Mouse (Mus musculus): Measurements from ENCODE around the gene Znhit1. TPM values are rescaled to one million over a fixed set of nuclear protein-coding genes. Genes with fewer than 3 reads are reported as not detected.

The Znhit1 gene
- 131 and 132 TPM in 2 replicates for polyA plus RNA-seq (2015; fragmentation: Nextera tagmentation; extraction: Ambion mirVana)

DNA sequence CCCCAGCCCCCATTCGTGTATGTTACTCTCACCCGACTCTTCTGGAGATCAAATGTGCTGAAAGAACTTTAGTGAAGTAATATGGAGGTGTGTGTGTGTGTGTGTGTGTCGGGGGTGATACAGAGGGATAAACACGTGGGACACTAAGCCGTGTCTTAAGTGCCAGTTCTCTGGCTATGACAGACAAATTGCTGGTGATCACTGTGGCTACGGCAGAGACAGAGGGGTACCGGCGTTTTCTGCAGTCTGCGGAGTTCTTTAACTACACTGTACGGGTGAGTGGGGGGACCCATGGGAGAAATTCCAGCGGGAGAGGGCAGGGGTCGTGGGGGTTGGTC lies at the start of gene Znhit1:
Gene Znhit1 (minus strand): TSS at position 88 of the 338 bp plus-strand sequence.
- 4% methylated on average over 12 of the region's 12 CpGs for WGBS
- Histone ChIP-seq H3K36me3 (replicated peaks) (peaks cover 36% of the 10 kb centered on the region), H3K27ac (peak within 1 kb of the TSS; percentile 96), H3K9me3 (no peaks in the 10 kb centered on the region), H3K4me3 (peak within 1 kb of the TSS; percentile 98), H3K9ac (peak within 1 kb of the TSS; percentile 100), H3K4me2 (peak within 1 kb of the TSS; percentile 90), H3K4me1 (peaks cover 22% of the 10 kb centered on the region), H3K27me3 (replicated peaks) (no peaks in the 10 kb centered on the region)
- 0 out of 2 replicates have a peak, but pooled peaks have one; percentile 4 for ATAC-seq (replicated peaks)

DNA sequence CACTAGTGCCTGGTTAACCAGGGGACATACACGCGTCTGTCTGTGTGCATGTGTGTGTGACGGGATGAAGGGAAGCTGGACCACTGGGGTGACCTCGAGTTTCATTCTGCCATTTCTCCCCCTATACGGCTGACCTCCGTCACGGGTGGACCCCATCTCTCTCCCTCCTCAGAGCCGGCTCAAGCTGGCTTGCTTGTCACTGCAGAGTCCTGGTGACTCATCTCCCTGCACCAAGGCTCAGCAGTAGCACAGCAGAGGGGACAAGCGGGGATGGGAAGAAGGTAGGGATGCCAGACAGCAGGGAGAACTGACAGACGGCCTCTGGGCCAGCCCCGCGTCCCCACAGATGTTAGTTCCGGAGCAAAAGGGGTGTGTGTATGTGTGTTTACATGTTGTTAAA lies 48.4 kb upstream of the Znhit1 start:
- no peak for ATAC-seq (replicated peaks)
- Histone ChIP-seq H3K4me2 (no peak overlapping the region), H3K36me3 (replicated peaks) (peaks cover 26% of the 10 kb centered on the region; the same call in 1 of the 2 replicates), H3K27ac (no peak overlapping the region), H3K4me3 (no peak overlapping the region), H3K4me1 (peaks cover 14% of the 10 kb centered on the region), H3K27me3 (replicated peaks) (peaks cover 5% of the 10 kb centered on the region; the same call in 1 of the 2 replicates), H3K9me3 (no peaks in the 10 kb centered on the region), H3K9ac (no peak overlapping the region)
- 87% methylated on average over 13 of the region's 13 CpGs for WGBS

DNA sequence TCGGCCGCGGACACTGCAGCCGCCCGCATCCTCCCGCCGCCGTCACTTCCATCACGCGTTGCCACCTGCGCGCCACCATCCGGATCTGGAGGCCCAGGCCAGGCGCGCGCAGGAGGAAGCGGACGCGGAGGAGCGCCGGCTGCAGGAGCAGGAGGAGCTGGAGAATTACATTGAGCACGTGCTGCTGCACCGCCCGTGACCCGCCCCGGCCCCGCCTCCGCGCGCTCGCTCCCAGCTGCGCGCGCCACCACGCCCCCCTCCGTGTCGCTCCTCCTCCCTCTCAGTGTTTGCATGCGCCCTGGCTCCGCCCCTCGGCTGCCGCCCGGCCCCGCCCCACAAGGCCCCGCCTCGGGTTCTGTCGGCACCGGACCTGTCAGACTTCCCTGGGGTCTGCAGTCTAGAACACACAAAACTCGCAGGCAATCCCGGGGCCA lies 44.8 kb upstream of the Znhit1 start:
- ATAC-seq (replicated peaks): peak; percentile 59
- peaks cover 39% of the 10 kb centered on the region for H3K4me1 ChIP-seq
- H3K27ac ChIP-seq: peak overlapping the region; percentile 51
- peak overlapping the region; percentile 51 for H3K9ac ChIP-seq
- peaks cover 10% of the 10 kb centered on the region; the same call in 1 of the 2 replicates for H3K36me3 ChIP-seq (replicated peaks)
- H3K4me2 ChIP-seq: peak overlapping the region; percentile 92
- H3K9me3 ChIP-seq: no peaks in the 10 kb centered on the region
- peaks cover 28% of the 10 kb centered on the region for H3K27me3 ChIP-seq (replicated peaks)
- H3K4me3 ChIP-seq: peak overlapping the region; percentile 57
- under 1% methylated on average over 46 of the region's 49 CpGs for WGBS

DNA sequence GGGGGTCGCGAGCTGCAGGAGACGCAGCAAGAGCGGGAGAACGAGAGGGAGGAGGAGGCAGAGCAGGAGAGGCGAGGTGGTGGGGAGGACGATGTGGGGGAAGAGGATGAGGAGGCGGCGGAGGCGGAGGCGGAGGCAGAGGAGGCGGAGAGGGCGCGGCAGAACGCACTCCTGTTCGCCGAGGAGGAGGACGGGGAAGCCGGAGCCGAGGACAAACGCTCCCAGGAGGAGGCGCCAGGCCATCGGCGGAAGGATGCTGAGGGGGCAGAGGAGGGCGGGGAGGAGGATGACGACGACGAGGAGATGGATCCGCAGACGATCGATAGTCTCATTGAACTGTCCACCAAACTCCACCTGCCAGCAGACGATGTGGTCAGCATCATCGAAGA lies 44.2 kb upstream of the Znhit1 start:
- ATAC-seq (replicated peaks): peak; percentile 7; the same call in 1 of the 2 replicates
- Histone ChIP-seq H3K4me2 (peak overlapping the region; percentile 92), H3K27ac (peak overlapping the region; percentile 51; the same call in 1 of the 2 replicates), H3K9ac (peak overlapping the region; percentile 51), H3K4me1 (peaks cover 39% of the 10 kb centered on the region), H3K4me3 (peak overlapping the region; percentile 57), H3K36me3 (replicated peaks) (peaks cover 8% of the 10 kb centered on the region; the same call in 1 of the 2 replicates), H3K9me3 (no peaks in the 10 kb centered on the region), H3K27me3 (replicated peaks) (peaks cover 31% of the 10 kb centered on the region)
- WGBS: under 1% methylated on average over 33 of the region's 33 CpGs

- no peak for ATAC-seq (replicated peaks)
- peak overlapping the region; percentile 92 for H3K4me2 ChIP-seq
- peak overlapping the region; percentile 51 for H3K9ac ChIP-seq
- H3K36me3 ChIP-seq (replicated peaks): peaks cover 2% of the 10 kb centered on the region; the same call in 1 of the 2 replicates
- peaks cover 39% of the 10 kb centered on the region for H3K4me1 ChIP-seq
- H3K9me3 ChIP-seq: no peaks in the 10 kb centered on the region
- 0 out of 2 replicates have a peak overlapping the region, but pooled peaks have one; percentile 51 for H3K27ac ChIP-seq
- peak overlapping the region; percentile 57 for H3K4me3 ChIP-seq
- peaks cover 38% of the 10 kb centered on the region for H3K27me3 ChIP-seq (replicated peaks)
- WGBS: under 1% methylated on average over 78 of the region's 78 CpGs
Measured at GRCm38 (mm10) chr5:137031076-137032032, 43.5 kb upstream of the Znhit1 start.

- H3K4me1 ChIP-seq: peaks cover 42% of the 10 kb centered on the region
- peak overlapping the region; percentile 57 for H3K4me3 ChIP-seq
- 8% methylated on average over 22 of the region's 22 CpGs for WGBS
- H3K9me3 ChIP-seq: no peaks in the 10 kb centered on the region
- no peaks in the 10 kb centered on the region for H3K36me3 ChIP-seq (replicated peaks)
- ATAC-seq (replicated peaks): 0 out of 2 replicates have a peak, but pooled peaks have one; percentile 0
- peak overlapping the region; percentile 51 for H3K9ac ChIP-seq
- no peak overlapping the region for H3K27ac ChIP-seq
- peak overlapping the region; percentile 92 for H3K4me2 ChIP-seq
- H3K27me3 ChIP-seq (replicated peaks): peaks cover 48% of the 10 kb centered on the region
Measured at GRCm38 (mm10) chr5:137030416-137030810, 42.6 kb upstream of the Znhit1 start.

- peak overlapping the region; percentile 62 for H3K27ac ChIP-seq
- under 1% methylated on average over 52 of the region's 52 CpGs for WGBS
- H3K36me3 ChIP-seq (replicated peaks): no peaks in the 10 kb centered on the region
- H3K9ac ChIP-seq: peak overlapping the region; percentile 51
- ATAC-seq (replicated peaks): peak; percentile 78
- peak overlapping the region; percentile 92 for H3K4me2 ChIP-seq
- peak overlapping the region; percentile 57 for H3K4me3 ChIP-seq
- H3K27me3 ChIP-seq (replicated peaks): peaks cover 51% of the 10 kb centered on the region
- peaks cover 48% of the 10 kb centered on the region for H3K4me1 ChIP-seq
- H3K9me3 ChIP-seq: no peaks in the 10 kb centered on the region
Measured at GRCm38 (mm10) chr5:137029643-137030415, 42.0 kb upstream of the Znhit1 start.

GRCm38 (mm10) chr5:137029273-137029585 lies 41.4 kb upstream of the Znhit1 start:
- Histone ChIP-seq H3K36me3 (replicated peaks) (no peaks in the 10 kb centered on the region), H3K4me3 (peak overlapping the region; percentile 57), H3K9me3 (no peaks in the 10 kb centered on the region), H3K9ac (peak overlapping the region; percentile 36), H3K4me1 (peaks cover 51% of the 10 kb centered on the region), H3K27me3 (replicated peaks) (peaks cover 57% of the 10 kb centered on the region), H3K27ac (peak overlapping the region; percentile 62), H3K4me2 (peak overlapping the region; percentile 92)
- 1% methylated on average over 7 of the region's 8 CpGs for WGBS
- peak; percentile 7 for ATAC-seq (replicated peaks)

GRCm38 (mm10) chr5:137028561-137029272 lies 40.9 kb upstream of the Znhit1 start:
- no peaks in the 10 kb centered on the region for H3K9me3 ChIP-seq
- peaks cover 60% of the 10 kb centered on the region for H3K27me3 ChIP-seq (replicated peaks)
- peak overlapping the region; percentile 92 for H3K4me2 ChIP-seq
- WGBS: 1% methylated on average over 28 of the region's 29 CpGs
- H3K4me3 ChIP-seq: peak overlapping the region; percentile 57
- ATAC-seq (replicated peaks): peak; percentile 11; the same call in 1 of the 2 replicates
- no peak overlapping the region for H3K27ac ChIP-seq
- peak overlapping the region; percentile 36; the same call in 1 of the 2 replicates for H3K9ac ChIP-seq
- H3K4me1 ChIP-seq: peaks cover 51% of the 10 kb centered on the region
- no peaks in the 10 kb centered on the region for H3K36me3 ChIP-seq (replicated peaks)

DNA sequence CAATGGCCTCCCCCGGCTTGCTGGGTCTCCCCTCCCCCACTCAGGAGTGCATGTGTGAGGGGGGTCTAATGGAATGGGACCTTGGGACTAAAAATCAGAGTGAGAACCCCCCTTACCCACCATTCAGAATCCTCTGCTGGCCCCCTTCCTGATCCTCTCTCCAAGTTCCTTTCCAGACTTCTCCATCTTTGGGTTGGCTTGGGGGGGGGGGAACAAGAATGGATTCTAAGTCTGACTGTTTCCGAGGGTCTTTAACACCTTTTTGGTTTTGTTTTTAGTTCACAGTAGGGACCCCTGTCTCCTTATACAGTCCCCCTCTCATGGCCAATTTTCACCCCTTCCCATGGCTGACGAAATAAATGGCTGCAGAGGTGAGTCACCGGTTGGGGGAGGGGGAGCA lies 38.3 kb upstream of the Znhit1 start, which contains the start of gene Vgf:
Gene Vgf (plus strand): TSS at position 301 of the 400 bp plus-strand sequence.
- H3K36me3 ChIP-seq (replicated peaks): no peaks in the 10 kb centered on the region
- H3K4me2 ChIP-seq: peak within 1 kb of the TSS; percentile 56
- ATAC-seq (replicated peaks): no peak
- H3K9me3 ChIP-seq: no peaks in the 10 kb centered on the region
- H3K27me3 ChIP-seq (replicated peaks): peaks cover 54% of the 10 kb centered on the region
- H3K27ac ChIP-seq: no peak within 1 kb of the TSS
- WGBS: 43% methylated on average over 4 of the region's 4 CpGs
- no peak within 1 kb of the TSS for H3K9ac ChIP-seq
- peaks cover 36% of the 10 kb centered on the region for H3K4me1 ChIP-seq
- peak within 1 kb of the TSS; percentile 35 for H3K4me3 ChIP-seq

GRCm38 (mm10) chr5:137025132-137025531 lies 37.3 kb upstream of the Znhit1 start:
- 0% methylated on average over 23 of the region's 23 CpGs for WGBS
- H3K9ac ChIP-seq: no peak overlapping the region
- no peak overlapping the region for H3K27ac ChIP-seq
- H3K4me3 ChIP-seq: peak overlapping the region; percentile 35
- no peaks in the 10 kb centered on the region for H3K36me3 ChIP-seq (replicated peaks)
- ATAC-seq (replicated peaks): no peak
- H3K9me3 ChIP-seq: no peaks in the 10 kb centered on the region
- H3K4me1 ChIP-seq: peaks cover 27% of the 10 kb centered on the region
- peaks cover 51% of the 10 kb centered on the region for H3K27me3 ChIP-seq (replicated peaks)
- H3K4me2 ChIP-seq: peak overlapping the region; percentile 56

Data from midbrain, embryonic 15.5 days (tissue).